Mouse (Mus musculus): ENCODE measurements around the gene Svop. TPM values are rescaled to one million over a fixed set of nuclear protein-coding genes. Genes with fewer than 3 reads are reported as not detected.

Svop gene
- polyA plus RNA-seq (2017; shearing (Covaris generic)), result 1 to 10 TPM in 1 of 2 experiments, under 1 TPM in 1; 0.52 to 1.3 TPM

GRCm38 (mm10) chr5:114091057-114091807 lies at the start of gene Svop:
Gene Svop (minus strand): TSS chr5:114091570.

GRCm38 (mm10) chr5:114130211-114130605 lies 38.8 kb upstream of the Svop start, which contains the start of gene Ung:
Gene Ung (plus strand): TSS chr5:114130386.

GRCm38 (mm10) chr5:114127374-114128349 lies 36.3 kb upstream of the Svop start, which contains the start of gene Alkbh2:
Gene Alkbh2 (minus strand): TSS chr5:114128218.

GRCm38 (mm10) chr5:114065161-114065560 lies 26.2 kb downstream of the Svop start, which contains the start of gene Usp30:
Gene Usp30 (plus strand): TSS chr5:114065461.

GRCm38 (mm10) chr5:114003542-114003941 lies 87.8 kb downstream of the Svop start, which contains the start of gene Dao:
Gene Dao (plus strand): TSS chr5:114003703.

GRCm38 (mm10) chr5:113993487-113994465 lies 97.6 kb downstream of the Svop start, which contains the start of gene Ssh1:
Gene Ssh1 (minus strand): TSS chr5:113993894.

Other genes with a start within 250 kb of the Svop start
- 100 to 1,000 TPM in 1 of 2 experiments, 10 to 100 TPM in 1; 73.1 to 104 TPM for gene Coro1c, start 182.8 kb downstream of the Svop start, polyA plus RNA-seq (2017; shearing (Covaris generic))
- 10 to 100 TPM; 45.0 to 47.2 TPM for gene Ssh1, start 97.7 kb downstream of the Svop start, polyA plus RNA-seq (2017; shearing (Covaris generic))
- 1 to 10 TPM in 1 of 2 experiments, under 1 TPM in 1; 0.63 to 2.8 TPM for gene Dao, start 87.9 kb downstream of the Svop start, polyA plus RNA-seq (2017; shearing (Covaris generic))
- 10 to 100 TPM in 1 of 2 experiments, 1 to 10 TPM in 1; 7.2 to 11.8 TPM for gene Usp30, start 26.1 kb downstream of the Svop start, polyA plus RNA-seq (2017; shearing (Covaris generic))
- 10 to 100 TPM; 16.8 to 20.8 TPM for gene Alkbh2, start 36.6 kb upstream of the Svop start, polyA plus RNA-seq (2017; shearing (Covaris generic))
- gene Ung, start 38.8 kb upstream of the Svop start, polyA plus RNA-seq (2017; shearing (Covaris generic)), result 1 to 10 TPM; 2.5 to 5.5 TPM
- 1 to 10 TPM in 1 of 2 experiments, under 1 TPM in 1; 0.95 to 1.2 TPM for gene Acacb, start 55.0 kb upstream of the Svop start, polyA plus RNA-seq (2017; shearing (Covaris generic))
- gene Foxn4, start 182.2 kb upstream of the Svop start, polyA plus RNA-seq (2017; shearing (Covaris generic)), result not detected
- gene Myo1h, start 197.6 kb upstream of the Svop start, polyA plus RNA-seq (2017; shearing (Covaris generic)), result 1 to 10 TPM; 5.1 to 6.0 TPM